Mouse (Mus musculus) layer of hippocampus, adult 11-12 months (tissue): ENCODE results near the gene Mrpl27.
"Not testable (repeated sequence)": the region's sequence is repeated elsewhere in the genome, so short reads cannot be mapped to it uniquely, and the experiment has no call there.

Experiments
- DNase-seq: peaks from one replicate; pipeline ENCODE4 v3.0.0; 2022; ENCODE audit warnings: low spot score

The Mrpl27 gene

DNA sequence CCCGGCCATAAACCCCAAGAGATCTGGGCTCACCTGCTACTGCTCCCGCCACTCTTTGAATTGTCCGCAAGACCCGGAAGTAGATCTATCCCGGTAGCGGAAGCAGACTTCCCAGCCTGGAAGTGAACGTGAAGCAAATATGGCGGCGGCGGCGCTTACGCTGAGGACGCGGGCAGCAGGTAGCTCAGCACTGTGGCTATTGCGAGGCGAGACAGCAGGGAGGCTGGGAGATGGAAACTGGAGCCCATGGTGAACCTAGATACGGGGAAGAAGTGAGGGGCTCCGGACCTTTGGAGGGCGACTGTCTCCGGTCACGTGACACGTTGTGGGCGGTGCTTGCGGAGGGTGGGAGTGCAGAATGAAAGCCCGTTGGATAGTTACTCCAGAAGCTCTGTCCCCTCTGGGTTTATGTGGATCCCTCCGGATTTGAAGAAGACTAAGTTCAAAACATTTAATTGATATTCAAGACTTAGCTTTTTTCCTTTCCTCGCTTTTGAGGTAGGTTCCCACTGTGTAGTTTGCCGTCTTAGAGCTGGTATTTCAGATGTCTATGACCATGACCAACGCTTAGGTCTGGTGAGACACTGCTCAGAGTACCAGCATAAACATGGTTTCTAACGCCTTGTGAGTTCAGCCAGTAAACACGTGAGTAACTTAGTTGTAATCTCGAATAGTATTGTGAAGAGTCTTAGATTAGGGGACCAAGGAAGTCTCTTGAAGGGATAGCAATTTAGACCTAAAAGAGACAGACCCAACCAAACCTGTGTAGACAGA, at the start of gene Mrpl27, which contains the start of gene Eme1:
Mrpl27 (plus strand) TSS at position 105 of the 774 bp plus-strand sequence.
Eme1 (minus strand) TSS at position 302 of the 774 bp plus-strand sequence.
- peak; percentile 84 for DNase-seq

DNA sequence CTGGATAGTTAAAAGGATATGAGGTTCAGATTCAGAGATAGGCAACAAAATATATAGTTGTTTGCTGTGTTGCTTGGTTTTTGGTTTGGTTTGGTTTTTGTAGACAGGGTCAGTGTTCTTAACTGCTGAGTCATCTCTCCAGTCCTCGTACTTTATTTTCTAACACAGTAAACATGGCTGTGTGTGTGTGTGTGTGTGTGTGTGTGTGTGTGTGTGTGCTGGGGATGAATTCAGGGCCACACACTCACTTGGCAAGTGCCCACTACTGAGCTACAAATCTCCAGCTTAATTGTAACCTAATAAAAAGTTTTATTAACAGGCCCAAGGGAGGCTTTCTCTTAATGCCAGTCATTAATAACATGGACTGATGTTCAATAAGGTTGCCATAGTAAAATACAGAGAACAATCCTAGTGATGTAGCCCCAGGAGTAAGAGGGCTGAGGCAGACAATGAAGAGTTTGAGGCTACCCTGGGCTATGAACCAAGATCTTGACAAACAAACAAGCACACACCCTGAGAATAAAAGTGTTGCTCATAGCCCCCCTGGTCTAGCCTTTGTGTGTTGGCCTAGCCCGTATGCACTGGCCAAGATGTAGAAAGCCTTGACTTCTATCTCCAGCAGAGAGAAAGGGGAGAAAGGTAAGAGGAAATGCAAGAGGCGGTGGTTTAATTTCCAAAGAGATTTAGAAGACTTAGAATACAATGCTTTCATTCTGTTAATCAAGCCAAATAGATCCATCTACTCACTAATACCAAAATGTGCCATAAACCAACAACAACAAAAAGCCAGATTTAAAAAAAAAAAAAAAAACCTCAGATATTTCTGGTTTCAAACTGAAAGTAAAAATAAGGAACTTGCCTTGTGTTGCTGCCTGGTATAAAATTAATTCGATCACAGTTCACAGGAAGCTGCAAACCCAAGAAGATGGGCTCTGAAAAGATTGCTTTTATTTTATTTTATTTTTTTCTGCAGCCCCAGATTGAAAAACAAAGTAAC, 42.5 kb upstream of the Mrpl27 start:
- no peak for DNase-seq

DNA sequence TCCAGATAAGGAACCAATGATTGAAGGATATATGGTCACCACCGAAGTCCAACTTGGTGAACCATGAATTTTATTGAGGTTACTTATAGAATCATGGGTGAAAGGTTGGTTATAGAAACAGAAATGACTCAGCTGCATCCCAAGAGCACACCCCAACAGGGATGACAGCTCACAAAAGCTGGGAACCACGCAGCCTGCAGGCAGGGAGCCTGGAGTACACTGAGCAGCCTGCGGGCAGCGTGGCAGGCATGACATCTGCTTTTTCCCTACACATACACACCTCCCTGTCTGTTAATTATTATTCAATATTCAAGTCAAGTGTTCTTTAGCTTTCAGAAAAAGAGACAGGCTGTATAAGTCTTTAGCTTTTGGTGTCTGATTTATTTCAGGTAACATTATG, 39.0 kb upstream of the Mrpl27 start:
- DNase-seq, result no peak

DNA sequence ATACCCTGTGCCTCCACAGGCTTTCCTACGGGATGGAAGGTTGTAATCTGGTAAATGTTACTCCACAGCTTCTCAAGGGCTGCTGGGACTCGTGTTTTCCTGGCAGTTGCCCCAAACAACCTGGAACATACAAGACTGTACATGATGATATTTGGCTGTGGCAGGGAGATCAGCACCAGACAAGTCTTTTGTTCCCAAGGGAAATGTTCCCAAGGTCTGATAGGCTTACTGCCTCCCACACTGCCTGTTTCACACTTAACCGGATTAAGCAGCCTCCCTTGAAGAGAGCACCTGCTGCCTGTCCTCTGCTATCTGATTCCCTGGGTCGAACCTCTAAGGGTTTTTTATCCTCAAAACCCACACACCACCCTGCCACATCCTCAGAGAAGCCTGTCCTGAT, 38.1 kb upstream of the Mrpl27 start:
- DNase-seq, result no peak

DNA sequence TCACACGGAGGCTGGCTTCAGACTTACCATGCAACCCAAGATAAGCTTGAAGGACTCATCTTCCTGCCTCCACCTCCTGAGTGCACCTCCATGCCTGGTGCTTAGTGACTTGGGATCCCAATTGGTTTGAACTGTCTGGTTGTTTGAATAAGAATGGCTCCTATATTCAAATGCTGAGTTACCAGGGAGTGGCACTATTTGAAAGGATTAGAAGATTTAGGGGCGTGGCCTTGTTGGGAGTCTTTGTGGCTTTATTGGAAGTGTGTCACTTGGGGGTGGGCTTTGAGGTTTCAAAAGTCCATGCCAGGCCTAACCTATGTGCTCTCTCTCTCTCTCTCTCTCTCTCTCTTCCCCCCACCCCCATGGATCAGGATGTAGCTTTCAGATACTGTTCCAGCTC, 35.9 kb upstream of the Mrpl27 start:
- DNase-seq, result no peak

DNA sequence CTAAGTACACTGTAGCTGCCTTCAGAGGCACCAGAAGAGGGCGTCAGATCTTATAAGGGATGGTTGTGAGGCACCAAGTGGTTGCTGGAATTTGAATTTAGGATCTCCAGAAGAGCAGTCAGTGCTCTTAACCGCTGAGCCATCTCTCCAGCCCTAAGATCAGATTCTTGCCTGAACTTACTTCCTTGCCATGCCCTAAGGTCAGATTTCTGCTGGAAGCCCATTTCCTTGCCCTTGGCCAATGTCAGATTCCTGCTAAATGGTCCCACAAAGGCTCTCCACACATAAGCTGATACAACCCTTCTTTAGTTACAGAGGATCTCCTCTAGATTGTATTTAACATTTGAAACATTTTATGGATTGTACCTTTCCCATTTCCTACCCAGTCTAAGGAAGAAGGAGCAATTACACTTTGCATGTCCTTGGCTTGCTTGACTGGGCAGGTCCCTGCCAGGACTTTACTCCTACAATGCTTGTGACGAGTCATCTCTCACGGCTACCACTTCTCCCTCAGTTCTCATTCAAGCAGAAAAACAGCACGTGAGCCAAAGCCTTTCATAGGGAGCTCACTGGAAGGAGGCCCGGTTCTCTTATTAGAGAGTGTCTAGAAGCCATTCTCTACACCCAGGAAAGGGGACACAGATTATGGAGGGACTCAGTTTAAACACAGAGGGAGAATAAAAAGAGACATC, 32.7 kb upstream of the Mrpl27 start:
- no peak for DNase-seq

DNA sequence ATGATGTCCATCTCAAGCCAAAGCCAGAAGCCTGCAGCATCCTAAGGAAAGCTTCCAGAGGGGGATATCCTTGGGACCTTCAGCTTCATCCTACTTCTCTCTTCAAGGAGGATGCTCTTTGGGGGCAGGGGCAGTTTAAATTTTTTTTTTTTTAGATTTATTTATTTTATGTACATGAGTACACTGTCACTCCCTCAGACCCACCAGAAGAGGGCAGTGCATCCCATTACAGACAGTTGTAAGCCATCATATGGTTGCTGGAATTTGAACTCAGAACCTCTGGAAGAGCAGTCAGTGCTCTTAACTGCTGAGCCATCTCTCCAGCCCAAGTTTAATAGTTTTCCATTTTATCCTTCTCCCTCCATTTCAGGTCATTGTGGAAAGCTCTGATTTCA, 32.1 kb upstream of the Mrpl27 start:
- DNase-seq, result no peak

DNA sequence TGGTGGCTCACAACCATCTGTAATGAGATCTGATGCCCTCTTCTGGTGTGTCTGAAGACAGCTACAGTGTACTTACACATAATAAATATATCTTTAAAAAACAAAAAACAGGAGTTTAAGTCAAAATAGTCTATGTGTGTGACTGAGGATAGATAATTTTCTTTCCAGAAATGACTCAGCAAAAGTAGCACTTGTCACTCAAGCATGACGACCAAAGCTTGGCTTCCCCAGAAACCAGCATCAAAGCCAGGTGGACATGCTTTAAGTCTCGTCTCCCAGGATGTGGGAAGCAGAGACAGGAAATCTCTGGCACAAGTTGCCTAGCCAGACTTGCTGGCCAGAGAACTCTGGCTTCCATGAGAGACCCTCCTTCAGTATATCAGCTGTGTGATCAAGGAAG, 31.4 kb upstream of the Mrpl27 start:
- no peak for DNase-seq

DNA sequence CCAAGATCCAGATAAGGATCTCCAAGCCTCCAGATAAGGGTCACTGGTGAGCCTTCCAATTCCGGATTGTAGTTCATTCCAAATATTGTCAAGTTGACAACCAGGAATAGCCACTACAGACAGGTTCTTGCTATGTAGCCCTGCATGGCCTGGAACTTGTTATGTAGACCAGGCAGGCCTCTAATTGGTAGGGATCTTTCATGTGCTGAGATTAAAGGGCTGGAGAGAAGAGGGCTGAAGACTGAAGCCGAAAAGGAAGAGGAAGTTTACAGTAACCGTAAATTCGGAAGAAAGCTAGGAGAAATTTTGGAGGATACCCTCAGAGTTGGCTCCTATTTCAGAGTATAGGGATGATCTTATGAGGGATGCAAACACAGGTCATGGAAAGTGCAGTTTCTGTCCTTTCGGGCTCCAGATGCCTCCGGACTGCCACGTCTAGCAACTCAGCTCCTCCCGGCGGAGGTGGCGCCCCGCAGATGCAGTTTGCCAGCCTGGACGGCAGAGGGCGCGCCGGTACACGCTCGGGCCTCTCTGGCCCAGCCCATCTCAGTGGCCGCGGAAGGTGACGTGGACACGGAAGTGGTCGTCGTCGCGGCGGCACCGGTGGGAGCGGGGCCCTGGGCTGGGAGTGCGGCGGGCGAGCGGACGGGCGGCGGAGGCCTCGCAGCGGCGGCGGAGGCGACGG, 24.2 kb upstream of the Mrpl27 start, which contains the start of gene Lrrc59:
Lrrc59 (plus strand) TSS at position 569 of the 685 bp plus-strand sequence.
- peak; percentile 95 for DNase-seq

DNA sequence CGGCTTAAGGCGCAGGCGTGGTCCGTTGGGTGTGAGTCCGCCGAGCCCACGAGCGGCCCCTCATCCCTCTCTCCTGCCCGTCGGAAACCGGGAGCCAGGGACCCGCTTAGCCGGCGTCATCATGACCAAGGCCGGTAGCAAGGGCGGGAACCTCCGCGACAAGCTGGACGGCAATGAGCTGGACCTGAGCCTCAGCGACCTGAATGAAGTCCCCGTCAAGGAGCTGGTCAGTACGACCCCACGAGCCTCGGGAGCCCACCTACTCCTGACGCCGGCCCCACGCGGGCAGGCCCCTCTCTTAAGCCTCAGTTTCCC, 23.7 kb upstream of the Mrpl27 start:
- no peak for DNase-seq

DNA sequence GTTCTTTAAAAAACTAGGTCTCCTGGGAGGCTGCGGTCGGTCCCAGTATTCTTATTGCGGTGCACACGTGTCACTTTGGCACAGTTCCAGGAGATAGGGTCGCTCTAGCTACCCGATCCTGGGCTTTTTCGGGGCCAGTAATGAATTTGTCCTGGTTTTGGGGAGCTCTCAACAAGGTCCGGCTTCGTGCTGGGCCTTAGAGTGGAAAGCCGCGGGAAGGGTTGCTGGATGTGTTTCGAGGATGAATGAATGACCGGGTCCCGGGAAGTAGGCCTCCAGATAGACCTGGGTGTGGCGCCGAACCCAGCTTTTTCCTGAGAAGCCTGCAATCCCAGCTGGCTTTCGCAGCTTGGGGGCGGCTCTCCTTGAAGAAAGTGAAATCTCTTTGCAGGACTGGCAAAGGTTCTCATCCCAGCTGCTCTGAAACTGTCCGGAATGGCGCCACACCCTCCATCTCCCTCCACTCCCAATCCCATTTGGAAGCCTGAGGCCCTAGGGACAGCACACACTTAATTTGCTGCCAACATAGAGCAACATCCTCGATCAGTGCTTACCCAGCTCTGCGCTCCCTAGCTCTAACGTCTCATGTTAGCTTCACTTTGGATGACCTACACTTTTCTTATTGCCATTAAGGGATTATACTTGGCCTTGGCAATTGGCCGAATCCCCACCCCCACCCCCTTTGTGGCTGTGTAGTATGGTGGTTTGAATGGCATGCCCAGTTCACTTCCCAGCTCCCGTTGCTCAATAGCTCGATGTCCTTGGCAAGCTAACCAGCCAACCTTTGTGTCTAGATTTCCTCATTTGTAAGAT, 23.2 kb upstream of the Mrpl27 start:
- DNase-seq, result no peak

DNA sequence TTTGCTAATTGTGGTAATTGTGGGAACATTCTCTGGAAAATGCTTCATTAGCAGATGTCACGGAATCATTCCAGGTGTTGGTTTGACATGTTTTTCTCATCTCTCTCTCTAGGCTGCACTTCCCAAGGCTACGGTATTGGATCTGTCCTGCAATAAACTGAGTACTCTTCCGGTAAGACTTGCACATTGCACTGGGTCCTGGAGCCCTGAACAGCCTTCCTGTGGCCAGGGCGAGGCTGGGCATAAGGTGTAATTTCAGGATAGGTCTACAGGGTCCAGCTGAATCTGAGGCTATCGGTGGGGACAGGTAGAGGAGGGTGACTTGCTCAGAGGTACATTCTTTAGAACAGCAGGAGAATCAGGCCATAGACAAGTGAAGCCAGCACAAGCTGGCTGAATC, 21.6 kb upstream of the Mrpl27 start:
- no peak for DNase-seq

DNA sequence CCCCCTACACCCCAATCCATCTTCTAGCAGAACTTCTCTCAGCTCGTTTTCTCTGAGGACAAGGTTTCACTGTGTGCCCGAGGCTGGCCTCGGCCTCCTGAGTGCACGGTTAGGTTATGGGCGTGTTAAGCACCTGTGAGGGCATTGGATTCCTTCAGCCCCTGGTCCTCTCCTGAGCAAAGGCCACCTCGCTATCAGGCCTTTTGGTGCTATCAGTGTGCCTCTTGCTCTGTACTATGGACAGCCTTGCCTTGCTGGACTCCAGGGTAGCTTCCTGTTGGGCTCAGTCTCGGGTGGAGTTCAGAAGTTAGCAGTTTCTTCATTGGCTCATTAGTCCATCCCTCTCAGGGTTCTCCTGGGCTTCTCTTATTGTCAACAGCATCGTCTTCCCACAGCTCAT, 20.6 kb upstream of the Mrpl27 start:
- no peak for DNase-seq

DNA sequence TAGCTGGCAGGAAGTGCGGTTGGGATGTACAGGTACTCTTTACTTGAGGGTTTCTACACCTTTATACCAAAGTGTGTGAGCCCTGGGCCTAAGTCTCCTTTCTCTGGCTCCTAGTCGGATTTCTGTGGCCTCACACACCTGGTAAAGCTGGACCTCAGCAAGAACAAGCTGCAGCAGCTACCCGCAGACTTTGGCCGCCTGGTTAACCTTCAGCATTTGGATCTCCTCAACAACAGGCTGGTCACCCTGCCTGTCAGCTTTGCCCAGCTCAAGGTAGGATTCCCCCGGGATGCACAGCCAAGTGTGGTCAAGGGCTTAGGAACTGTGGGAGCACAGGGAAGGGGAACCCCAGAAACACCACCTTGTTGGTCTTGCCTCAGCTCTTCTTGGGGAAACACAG, 19.1 kb upstream of the Mrpl27 start:
- no peak for DNase-seq

DNA sequence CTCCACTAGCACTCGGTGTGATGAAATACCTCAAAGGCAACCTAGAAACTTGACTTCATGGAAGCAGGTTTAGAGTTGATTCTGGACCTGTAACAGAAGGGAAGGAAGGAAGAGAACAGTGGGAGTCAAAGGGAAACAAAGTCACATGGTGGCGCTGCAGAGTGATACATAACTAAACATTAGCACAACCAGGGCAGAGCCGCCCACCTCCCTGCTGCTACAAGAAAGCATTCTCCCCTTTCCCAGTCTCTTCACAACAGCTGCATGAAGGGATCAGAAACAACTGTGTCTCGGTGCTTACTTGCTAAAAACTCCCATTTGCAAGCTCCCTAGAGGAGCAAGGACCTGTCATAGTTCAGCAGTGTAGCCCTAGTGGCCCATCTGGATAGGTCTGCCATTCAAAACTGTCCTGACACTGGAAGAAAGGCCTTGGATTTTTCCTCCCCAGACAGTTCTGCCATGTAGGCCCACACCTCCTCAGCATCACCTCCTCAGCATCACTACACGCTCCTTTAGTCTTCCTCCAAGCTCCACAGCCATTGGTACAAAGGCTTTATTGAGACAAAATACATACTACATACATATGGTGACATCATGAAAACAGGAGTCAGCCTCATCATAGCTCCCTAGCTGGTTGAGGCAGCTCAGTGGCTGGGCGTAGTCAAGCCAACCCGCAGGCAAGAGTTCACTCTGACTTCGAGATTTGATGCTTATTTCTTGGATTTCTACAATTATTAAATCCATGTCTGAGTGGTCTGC, 8.9 kb upstream of the Mrpl27 start:
- peak; percentile 56 for DNase-seq

DNA sequence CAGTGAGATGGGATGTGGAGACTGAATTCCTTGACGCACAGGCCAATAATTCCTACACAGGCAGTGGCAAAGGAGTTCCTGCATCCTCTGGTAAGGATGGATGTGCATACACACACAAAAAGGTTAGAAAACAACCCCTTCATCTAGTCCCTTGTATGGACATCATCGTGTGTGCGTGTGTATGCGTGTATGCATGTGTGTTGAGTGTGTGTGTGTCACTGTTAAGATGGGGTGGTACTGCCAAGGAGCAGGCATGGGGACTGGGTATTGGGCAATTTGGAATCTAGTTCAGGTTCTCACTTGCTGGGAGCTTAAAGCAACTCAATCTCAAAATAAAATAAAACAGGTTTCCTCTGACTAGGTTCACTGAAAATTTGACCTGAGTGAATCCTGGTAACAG, 7.1 kb upstream of the Mrpl27 start:
- DNase-seq, result no peak

DNA sequence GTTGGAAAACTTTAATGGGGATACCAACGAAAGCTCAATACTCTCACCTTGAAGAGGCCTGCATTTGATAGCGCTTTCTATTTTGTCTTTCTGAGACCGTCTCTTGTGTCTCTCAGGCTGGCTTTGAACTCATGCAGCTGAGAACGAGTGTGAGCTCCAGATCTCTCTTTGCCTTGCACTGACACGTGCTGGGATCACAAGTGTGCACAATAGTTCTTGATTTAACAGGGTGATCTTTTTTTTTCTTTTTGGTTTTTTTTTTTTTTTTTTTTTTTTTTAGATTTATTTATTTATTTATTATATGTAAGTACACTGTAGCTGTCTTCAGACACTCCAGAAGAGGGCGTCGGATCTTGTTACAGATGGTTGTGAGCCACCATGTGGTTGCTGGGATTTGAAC, 2.3 kb upstream of the Mrpl27 start:
- not testable (repeated sequence) for DNase-seq

DNA sequence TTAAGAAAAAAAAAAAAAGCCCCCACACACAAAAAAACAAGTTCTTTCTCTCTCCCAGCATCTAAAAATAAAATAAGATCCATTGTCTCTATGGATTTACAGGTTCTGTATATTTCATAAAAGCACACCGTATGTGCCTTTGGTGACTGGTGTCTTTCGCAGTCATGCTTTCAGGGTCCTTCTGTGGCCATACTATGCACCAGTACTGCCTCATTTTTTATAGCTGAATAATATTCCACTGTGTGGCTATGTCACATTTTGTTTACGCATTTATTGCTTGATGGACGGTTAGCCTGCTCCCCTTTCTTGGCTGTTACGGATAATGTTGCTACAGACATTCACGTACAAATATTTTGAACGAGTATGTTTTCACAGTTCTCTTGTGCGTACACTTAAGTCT, 594 bp upstream of the Mrpl27 start:
- DNase-seq, result no peak

DNA sequence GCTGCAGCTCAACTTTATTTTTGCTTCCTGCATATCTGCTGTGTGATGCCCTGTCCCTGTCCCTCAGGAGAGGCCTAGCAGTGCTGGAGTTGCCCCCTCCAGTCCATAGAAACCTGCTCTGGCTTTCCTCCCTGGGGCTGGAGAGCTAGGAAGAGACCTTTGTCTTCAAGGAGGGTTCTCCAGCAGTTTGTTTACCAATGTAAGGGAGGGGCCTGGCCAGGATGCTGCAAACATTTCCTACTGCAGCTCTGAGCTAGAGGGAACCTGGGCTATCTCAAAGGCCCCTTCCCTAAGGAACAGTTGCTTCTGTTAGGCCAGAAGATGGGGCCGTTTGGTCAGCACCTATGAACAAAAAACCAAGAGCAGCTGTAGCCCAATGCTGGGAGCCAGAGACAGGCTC, 7.8 kb downstream of the Mrpl27 start:
- no peak for DNase-seq

DNA sequence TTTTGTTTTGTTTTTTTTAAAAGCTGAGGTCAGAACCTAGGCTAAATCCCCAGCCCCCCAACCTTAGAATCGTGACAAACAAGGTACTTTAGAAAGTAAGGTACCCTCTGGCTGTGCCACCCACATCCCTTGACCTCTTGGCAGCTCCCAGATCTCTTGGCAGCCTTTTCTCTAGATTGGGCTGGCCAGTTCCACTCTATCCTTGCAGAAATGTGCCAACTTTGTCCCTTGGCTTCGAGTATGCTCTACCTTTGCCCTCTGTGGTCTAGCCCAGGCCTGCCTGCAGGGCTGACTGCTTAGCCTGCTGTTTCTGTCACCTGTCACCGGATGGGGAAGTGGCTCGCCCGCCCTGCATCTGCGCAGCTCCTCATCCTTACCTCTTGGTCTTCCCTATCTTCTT, 11.7 kb downstream of the Mrpl27 start:
- DNase-seq, result no peak
